Mouse (Mus musculus): ENCODE data around the gene Sh3kbp1. TPM values are rescaled to one million over a fixed set of nuclear protein-coding genes. Genes with fewer than 3 reads are reported as not detected.

Gene Sh3kbp1
- total and polyA plus RNA-seq, 2 experiments from 2014 or later = 43.4 to 45.5 TPM

DNA sequence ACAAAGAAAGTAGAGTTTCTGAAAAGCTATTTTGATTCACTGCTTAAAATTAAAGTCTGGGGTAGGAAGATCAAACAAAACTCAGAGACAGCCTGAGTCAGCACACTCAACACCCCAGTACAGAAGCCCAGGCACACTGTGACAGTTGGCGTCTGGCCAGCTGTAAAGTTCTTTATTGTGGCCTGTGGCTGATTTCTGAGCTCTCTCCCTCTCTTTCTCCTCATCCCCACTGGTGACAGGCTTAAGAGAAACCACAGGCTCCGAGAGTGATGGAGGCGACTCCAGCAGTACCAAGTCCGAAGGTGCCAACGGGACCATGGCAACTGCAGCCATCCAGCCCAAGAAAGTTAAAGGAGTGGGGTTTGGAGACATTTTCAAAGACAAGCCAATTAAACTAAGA lies 201.1 kb downstream of the Sh3kbp1 start:
- Histone ChIP-seq H3K4me1 (ENCODE audit: insufficient read depth, low read length) (no peaks in the 10 kb centered on the region), H3K36me3 (ENCODE audit: insufficient read depth, low read length) (no peaks in the 10 kb centered on the region), H3K4me2 (ENCODE audit: low read depth, low read length) (no peak overlapping the region), H3K27ac (no peak overlapping the region), H3K9me3 (ENCODE audit: low read length) (no peaks in the 10 kb centered on the region), H3K9ac (replicated peaks; ENCODE audit: low read length) (no peak overlapping the region), H3K27me3 (ENCODE audit: insufficient read depth, low read length) (no peaks in the 10 kb centered on the region), H3K4me3 (ENCODE audit: low read length) (no peak overlapping the region)
- 51% methylated on average over 5 of the region's 5 CpGs for WGBS
- no peak for TF ChIP-seq CTCF (IDR thresholded peaks at IDR 0.05; ENCODE audit: low read depth)
- ATAC-seq (no peak), DNase-seq (ENCODE audit: low spot score) (peak; percentile 30)

DNA sequence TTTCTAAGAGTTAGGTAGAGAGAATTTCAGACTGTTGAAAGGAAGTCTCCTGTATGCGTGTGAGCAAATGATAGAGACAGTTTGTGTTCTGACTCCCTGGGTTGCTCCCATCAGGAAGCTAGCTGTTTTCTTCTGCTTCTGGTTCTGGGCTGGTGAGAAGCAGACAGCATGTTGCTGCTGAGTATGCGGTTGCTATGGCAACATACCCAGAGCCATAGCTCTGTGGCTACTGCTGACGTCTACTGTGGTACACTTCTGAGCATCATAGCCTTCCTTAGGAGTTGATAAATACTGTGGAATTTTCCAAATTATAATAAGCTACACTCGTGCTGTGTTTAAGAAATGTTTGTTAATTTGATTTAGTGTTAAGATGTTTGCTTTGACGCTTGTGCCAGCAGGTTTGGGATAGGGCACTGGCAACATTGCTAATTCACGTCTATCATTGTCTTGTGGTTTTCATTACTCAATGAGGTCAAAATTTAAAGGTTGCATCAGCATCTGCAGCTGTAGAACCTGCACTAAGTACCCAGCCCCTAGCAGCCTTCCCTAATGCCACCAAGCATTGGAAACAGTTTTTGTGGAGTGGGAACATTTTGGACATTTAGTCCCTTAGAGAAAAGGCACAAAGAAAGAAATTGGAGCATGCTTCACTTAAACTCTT lies 202.2 kb downstream of the Sh3kbp1 start:
- Histone ChIP-seq H3K4me3 (ENCODE audit: low read length) (no peak overlapping the region), H3K27ac (no peak overlapping the region), H3K9me3 (ENCODE audit: low read length) (no peaks in the 10 kb centered on the region), H3K4me1 (ENCODE audit: insufficient read depth, low read length) (no peaks in the 10 kb centered on the region), H3K9ac (replicated peaks; ENCODE audit: low read length) (no peak overlapping the region), H3K27me3 (ENCODE audit: insufficient read depth, low read length) (no peaks in the 10 kb centered on the region), H3K4me2 (ENCODE audit: low read depth, low read length) (no peak overlapping the region), H3K36me3 (ENCODE audit: insufficient read depth, low read length) (no peaks in the 10 kb centered on the region)
- 43% methylated on average over 6 of the region's 6 CpGs for WGBS
- peak; percentile 83 for ATAC-seq
- peak; percentile 70 for DNase-seq (ENCODE audit: low spot score)
- TF ChIP-seq CTCF (IDR thresholded peaks at IDR 0.05; ENCODE audit: low read depth) = no peak

DNA sequence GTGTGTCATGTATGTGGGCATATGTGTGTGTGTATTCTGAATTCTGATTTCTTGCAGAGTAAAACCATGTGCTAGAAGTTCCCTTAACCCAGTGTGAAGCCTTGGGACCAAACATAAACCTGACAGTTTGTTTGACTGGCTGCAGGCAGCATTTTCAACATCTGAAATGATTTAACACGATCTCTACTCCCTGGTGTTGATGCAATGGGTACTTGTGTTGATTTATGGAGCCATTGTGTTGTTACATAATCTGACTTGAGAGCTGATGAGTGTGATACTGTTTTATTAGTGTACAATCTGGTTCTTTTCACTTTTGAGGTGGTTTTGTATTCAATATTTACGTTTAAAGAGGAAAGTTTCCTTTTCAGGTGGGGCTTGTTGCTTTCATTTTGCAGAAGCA lies 204.1 kb downstream of the Sh3kbp1 start:
- no peaks in the 10 kb centered on the region for H3K4me1 ChIP-seq (ENCODE audit: insufficient read depth, low read length)
- no peak overlapping the region for H3K9ac ChIP-seq (replicated peaks; ENCODE audit: low read length)
- no peak overlapping the region for H3K4me3 ChIP-seq (ENCODE audit: low read length)
- no peaks in the 10 kb centered on the region for H3K36me3 ChIP-seq (ENCODE audit: insufficient read depth, low read length)
- TF ChIP-seq CTCF (IDR thresholded peaks at IDR 0.05; ENCODE audit: low read depth) = no peak
- ATAC-seq = no peak
- no peak for DNase-seq (ENCODE audit: low spot score)
- H3K9me3 ChIP-seq (ENCODE audit: low read length) = no peaks in the 10 kb centered on the region
- H3K4me2 ChIP-seq (ENCODE audit: low read depth, low read length) = no peak overlapping the region
- no peak overlapping the region for H3K27ac ChIP-seq
- no peaks in the 10 kb centered on the region for H3K27me3 ChIP-seq (ENCODE audit: insufficient read depth, low read length)
- 70% methylated on average over 2 of the region's 2 CpGs for WGBS

DNA sequence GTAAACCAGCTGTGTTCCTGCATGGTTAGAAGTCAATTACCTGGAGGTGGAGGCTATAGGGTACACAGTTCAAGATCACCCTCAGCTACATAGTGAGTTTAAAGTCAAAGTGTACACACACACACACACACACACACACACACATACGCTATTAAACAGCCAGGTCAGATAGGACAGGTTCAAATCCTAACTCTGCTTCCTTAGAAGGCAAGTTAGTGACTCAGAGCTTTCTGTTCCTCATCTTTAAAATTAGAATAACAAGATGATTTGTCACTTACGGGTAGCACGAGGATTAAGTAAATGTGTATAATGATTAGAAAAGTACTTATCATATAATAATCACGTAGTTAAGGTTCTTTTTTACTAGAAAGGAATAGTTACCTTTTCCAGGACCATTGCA lies 208.2 kb downstream of the Sh3kbp1 start:
- no peaks in the 10 kb centered on the region for H3K36me3 ChIP-seq (ENCODE audit: insufficient read depth, low read length)
- no peak overlapping the region for H3K4me2 ChIP-seq (ENCODE audit: low read depth, low read length)
- H3K27ac ChIP-seq = no peak overlapping the region
- no peak overlapping the region for H3K4me3 ChIP-seq (ENCODE audit: low read length)
- H3K9me3 ChIP-seq (ENCODE audit: low read length) = no peaks in the 10 kb centered on the region
- 90% methylated on average over 4 of the region's 4 CpGs for WGBS
- no peak for TF ChIP-seq CTCF (IDR thresholded peaks at IDR 0.05; ENCODE audit: low read depth)
- no peaks in the 10 kb centered on the region for H3K4me1 ChIP-seq (ENCODE audit: insufficient read depth, low read length)
- DNase-seq (ENCODE audit: low spot score) (no peak), ATAC-seq (no peak)
- H3K27me3 ChIP-seq (ENCODE audit: insufficient read depth, low read length) = no peaks in the 10 kb centered on the region
- H3K9ac ChIP-seq (replicated peaks; ENCODE audit: low read length) = no peak overlapping the region

DNA sequence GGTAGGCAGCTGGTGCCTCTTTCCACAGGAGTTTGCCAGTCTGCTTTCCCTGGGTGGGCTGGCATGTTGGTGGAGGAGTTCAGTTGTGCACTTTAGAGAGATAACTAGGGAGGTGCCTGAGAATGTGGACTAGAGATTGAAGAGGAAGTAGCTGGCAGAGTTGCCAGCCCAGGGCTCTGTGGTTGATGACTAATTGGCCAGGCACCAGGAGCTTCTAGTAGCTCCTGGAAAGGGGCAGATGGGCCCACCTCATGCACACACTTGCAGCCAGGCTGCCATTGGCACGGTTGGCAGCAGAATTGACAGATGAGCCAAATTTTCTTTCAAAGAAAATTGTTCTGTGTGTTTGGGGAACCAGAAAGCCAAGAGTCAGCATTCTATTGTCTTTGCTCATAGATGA lies 210.3 kb downstream of the Sh3kbp1 start:
- Histone ChIP-seq H3K4me3 (ENCODE audit: low read length) (no peak overlapping the region), H3K4me2 (ENCODE audit: low read depth, low read length) (no peak overlapping the region), H3K4me1 (ENCODE audit: insufficient read depth, low read length) (no peaks in the 10 kb centered on the region), H3K9ac (replicated peaks; ENCODE audit: low read length) (no peak overlapping the region), H3K27ac (no peak overlapping the region), H3K36me3 (ENCODE audit: insufficient read depth, low read length) (no peaks in the 10 kb centered on the region), H3K27me3 (ENCODE audit: insufficient read depth, low read length) (no peaks in the 10 kb centered on the region), H3K9me3 (ENCODE audit: low read length) (no peaks in the 10 kb centered on the region)
- TF ChIP-seq CTCF (IDR thresholded peaks at IDR 0.05; ENCODE audit: low read depth) = no peak
- peak; percentile 61; the same call in 1 of the 2 replicates for ATAC-seq
- 36% methylated on average over 1 of the region's 1 CpGs for WGBS
- DNase-seq (ENCODE audit: low spot score) = peak; percentile 72

DNA sequence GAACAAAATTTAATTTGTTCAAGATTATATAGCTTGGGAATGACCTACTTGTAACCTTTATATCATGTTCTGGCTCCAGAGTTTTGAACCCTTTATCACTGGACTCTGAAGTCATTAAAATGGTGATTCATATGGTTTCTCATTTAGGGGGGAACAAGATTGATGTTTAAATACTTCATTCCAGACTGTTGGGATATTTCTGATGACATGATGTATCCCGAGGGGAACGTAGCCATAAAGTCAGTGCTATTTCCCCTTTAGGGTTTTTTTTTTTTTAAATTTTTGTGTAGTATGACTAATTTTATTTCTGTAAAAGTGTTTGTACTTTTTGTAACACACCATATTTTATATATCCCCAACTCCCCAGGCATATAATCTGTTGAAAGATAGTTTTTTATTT lies 212.7 kb downstream of the Sh3kbp1 start:
- no peak for DNase-seq (ENCODE audit: low spot score)
- Histone ChIP-seq H3K4me2 (ENCODE audit: low read depth, low read length) (no peak overlapping the region), H3K36me3 (ENCODE audit: insufficient read depth, low read length) (no peaks in the 10 kb centered on the region), H3K4me1 (ENCODE audit: insufficient read depth, low read length) (no peaks in the 10 kb centered on the region), H3K27ac (no peak overlapping the region), H3K4me3 (ENCODE audit: low read length) (no peak overlapping the region), H3K9me3 (ENCODE audit: low read length) (no peaks in the 10 kb centered on the region), H3K9ac (replicated peaks; ENCODE audit: low read length) (no peak overlapping the region), H3K27me3 (ENCODE audit: insufficient read depth, low read length) (no peaks in the 10 kb centered on the region)
- 95% methylated on average over 2 of the region's 2 CpGs for WGBS
- no peak for TF ChIP-seq CTCF (IDR thresholded peaks at IDR 0.05; ENCODE audit: low read depth)
- ATAC-seq = no peak

DNA sequence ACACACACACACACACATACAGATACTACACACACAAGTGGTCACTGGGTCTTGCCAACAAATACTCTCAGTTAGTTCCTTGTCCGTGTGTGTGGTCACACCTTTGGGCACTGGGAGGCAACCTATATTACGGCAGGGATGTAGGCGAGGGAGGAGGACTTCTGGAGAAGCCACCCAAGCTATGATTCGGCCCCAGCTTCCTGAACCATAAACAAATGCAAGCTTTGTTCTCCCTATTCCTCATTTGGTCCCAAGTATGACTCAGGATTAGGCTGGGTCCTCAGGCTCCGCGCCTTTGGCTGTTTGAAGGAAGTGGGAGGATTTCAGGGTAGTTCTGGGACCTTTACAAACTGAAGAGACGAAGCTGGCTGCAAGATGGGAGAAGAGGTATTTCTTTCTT lies 213.2 kb downstream of the Sh3kbp1 start:
- ATAC-seq (no peak), DNase-seq (ENCODE audit: low spot score) (no peak)
- Histone ChIP-seq H3K4me2 (ENCODE audit: low read depth, low read length) (no peak overlapping the region), H3K4me3 (ENCODE audit: low read length) (no peak overlapping the region), H3K9me3 (ENCODE audit: low read length) (no peaks in the 10 kb centered on the region), H3K27me3 (ENCODE audit: insufficient read depth, low read length) (no peaks in the 10 kb centered on the region), H3K27ac (no peak overlapping the region), H3K36me3 (ENCODE audit: insufficient read depth, low read length) (no peaks in the 10 kb centered on the region), H3K9ac (replicated peaks; ENCODE audit: low read length) (no peak overlapping the region), H3K4me1 (ENCODE audit: insufficient read depth, low read length) (no peaks in the 10 kb centered on the region)
- TF ChIP-seq CTCF (IDR thresholded peaks at IDR 0.05; ENCODE audit: low read depth) = no peak
- WGBS = 68% methylated on average over 7 of the region's 7 CpGs
